Mouse (Mus musculus): ENCODE data around the gene Cbx3. TPM values are rescaled to one million over a fixed set of nuclear protein-coding genes. Genes with fewer than 3 reads are reported as not detected.

The Cbx3 gene
- polyA plus RNA-seq, 1 experiment from 2014 or later, result 735 TPM

GRCm38 (mm10) chr6:51460021-51460360 lies 10.2 kb upstream of the Cbx3 start:
- 77% methylated on average over 4 of the region's 4 CpGs for WGBS
- Histone ChIP-seq H3K27ac (ENCODE audit: low read depth, low read length) (no peak overlapping the region), H3K27me3 (ENCODE audit: control insufficient read depth, insufficient read depth, low read length) (no peaks in the 10 kb centered on the region), H3K36me3 (ENCODE audit: control insufficient read depth, insufficient read depth, low read length) (peaks cover 27% of the 10 kb centered on the region), H3K4me1 (replicated peaks; ENCODE audit: control insufficient read depth, insufficient read depth, low read length) (no peaks in the 10 kb centered on the region), H3K9me3 (ENCODE audit: control insufficient read depth, low read length) (no peaks in the 10 kb centered on the region), H3K4me2 (ENCODE audit: low read depth, low read length, severe bottlenecking) (no peak overlapping the region), H3K9ac (ENCODE audit: low read length) (no peak overlapping the region), H3K4me3 (ENCODE audit: low read depth, low read length) (no peak overlapping the region)
- no peak for DNase-seq (ENCODE audit: low spot score)
- no peak for ATAC-seq (replicated peaks; ENCODE audit: low FRiP score)

- Histone ChIP-seq H3K9me3 (ENCODE audit: control insufficient read depth, low read length) (no peaks in the 10 kb centered on the region), H3K9ac (ENCODE audit: low read length) (no peak overlapping the region), H3K4me1 (replicated peaks; ENCODE audit: control insufficient read depth, insufficient read depth, low read length) (no peaks in the 10 kb centered on the region), H3K27me3 (ENCODE audit: control insufficient read depth, insufficient read depth, low read length) (no peaks in the 10 kb centered on the region), H3K27ac (ENCODE audit: low read depth, low read length) (no peak overlapping the region), H3K4me2 (ENCODE audit: low read depth, low read length, severe bottlenecking) (no peak overlapping the region), H3K36me3 (ENCODE audit: control insufficient read depth, insufficient read depth, low read length) (peaks cover 27% of the 10 kb centered on the region), H3K4me3 (ENCODE audit: low read depth, low read length) (no peak overlapping the region)
- ATAC-seq (replicated peaks; ENCODE audit: low FRiP score) (no peak), DNase-seq (ENCODE audit: low spot score) (no peak)
- 86% methylated on average over 3 of the region's 3 CpGs for WGBS
These were observed 9.8 kb upstream of the Cbx3 start for GRCm38 (mm10) chr6:51460363-51460762.

- peak overlapping the region; percentile 55; the same call in 1 of the 2 replicates for H3K9ac ChIP-seq (ENCODE audit: low read length)
- no peak overlapping the region for H3K27ac ChIP-seq (ENCODE audit: low read depth, low read length)
- no peaks in the 10 kb centered on the region for H3K9me3 ChIP-seq (ENCODE audit: control insufficient read depth, low read length)
- H3K36me3 ChIP-seq (ENCODE audit: control insufficient read depth, insufficient read depth, low read length), result peaks cover 22% of the 10 kb centered on the region
- peak overlapping the region; percentile 59 for H3K4me2 ChIP-seq (ENCODE audit: low read depth, low read length, severe bottlenecking)
- no peaks in the 10 kb centered on the region for H3K27me3 ChIP-seq (ENCODE audit: control insufficient read depth, insufficient read depth, low read length)
- peaks cover 5% of the 10 kb centered on the region; the same call in 1 of the 2 replicates for H3K4me1 ChIP-seq (replicated peaks; ENCODE audit: control insufficient read depth, insufficient read depth, low read length)
- peak overlapping the region; percentile 96 for H3K4me3 ChIP-seq (ENCODE audit: low read depth, low read length)
- DNase-seq (ENCODE audit: low spot score) (no peak), ATAC-seq (replicated peaks; ENCODE audit: low FRiP score) (no peak)
- 5% methylated on average over 2 of the region's 2 CpGs for whole genome bisulfite sequencing
These were observed 2.5 kb upstream of the Cbx3 start for GRCm38 (mm10) chr6:51467649-51468048.

GRCm38 (mm10) chr6:51468891-51469561 lies 1.1 kb upstream of the Cbx3 start:
- whole genome bisulfite sequencing, result under 1% methylated on average over 58 of the region's 63 CpGs
- peaks cover 14% of the 10 kb centered on the region for H3K36me3 ChIP-seq (ENCODE audit: control insufficient read depth, insufficient read depth, low read length)
- peak overlapping the region; percentile 100 for H3K9ac ChIP-seq (ENCODE audit: low read length)
- DNase-seq (ENCODE audit: low spot score) (peak; percentile 90), ATAC-seq (replicated peaks; ENCODE audit: low FRiP score) (peak; percentile 25)
- H3K4me1 ChIP-seq (replicated peaks; ENCODE audit: control insufficient read depth, insufficient read depth, low read length), result peaks cover 7% of the 10 kb centered on the region; the same call in 1 of the 2 replicates
- no peaks in the 10 kb centered on the region for H3K27me3 ChIP-seq (ENCODE audit: control insufficient read depth, insufficient read depth, low read length)
- no peaks in the 10 kb centered on the region for H3K9me3 ChIP-seq (ENCODE audit: control insufficient read depth, low read length)
- H3K27ac ChIP-seq (ENCODE audit: low read depth, low read length), result peak overlapping the region; percentile 100
- H3K4me3 ChIP-seq (ENCODE audit: low read depth, low read length), result peak overlapping the region; percentile 96
- peak overlapping the region; percentile 48 for H3K4me2 ChIP-seq (ENCODE audit: low read depth, low read length, severe bottlenecking)

- ATAC-seq (replicated peaks; ENCODE audit: low FRiP score) (peak; percentile 91), DNase-seq (ENCODE audit: low spot score) (peak; percentile 99)
- Histone ChIP-seq H3K27ac (ENCODE audit: low read depth, low read length) (peak within 1 kb of the TSS; percentile 100), H3K27me3 (ENCODE audit: control insufficient read depth, insufficient read depth, low read length) (no peaks in the 10 kb centered on the region), H3K4me1 (replicated peaks; ENCODE audit: control insufficient read depth, insufficient read depth, low read length) (peaks cover 7% of the 10 kb centered on the region; the same call in 1 of the 2 replicates), H3K9ac (ENCODE audit: low read length) (peak within 1 kb of the TSS; percentile 100), H3K9me3 (ENCODE audit: control insufficient read depth, low read length) (no peaks in the 10 kb centered on the region), H3K4me3 (ENCODE audit: low read depth, low read length) (peak within 1 kb of the TSS; percentile 96), H3K36me3 (ENCODE audit: control insufficient read depth, insufficient read depth, low read length) (peaks cover 12% of the 10 kb centered on the region), H3K4me2 (ENCODE audit: low read depth, low read length, severe bottlenecking) (peak within 1 kb of the TSS; percentile 48)
- under 1% methylated on average over 63 of the region's 63 CpGs for WGBS
These were observed 347 bp upstream of the Cbx3 start, which contains the start of gene Hnrnpa2b1 for GRCm38 (mm10) chr6:51469715-51470310. Gene Hnrnpa2b1 (minus strand): TSS chr6:51469894.

GRCm38 (mm10) chr6:51471179-51471505 lies 982 bp downstream of the Cbx3 start:
- Histone ChIP-seq H3K9me3 (ENCODE audit: control insufficient read depth, low read length) (no peaks in the 10 kb centered on the region), H3K4me3 (ENCODE audit: low read depth, low read length) (peak overlapping the region; percentile 96), H3K4me2 (ENCODE audit: low read depth, low read length, severe bottlenecking) (peak overlapping the region; percentile 48; the same call in 1 of the 2 replicates), H3K4me1 (replicated peaks; ENCODE audit: control insufficient read depth, insufficient read depth, low read length) (peaks cover 4% of the 10 kb centered on the region; the same call in 1 of the 2 replicates), H3K27me3 (ENCODE audit: control insufficient read depth, insufficient read depth, low read length) (no peaks in the 10 kb centered on the region), H3K9ac (ENCODE audit: low read length) (peak overlapping the region; percentile 100), H3K36me3 (ENCODE audit: control insufficient read depth, insufficient read depth, low read length) (peaks cover 7% of the 10 kb centered on the region), H3K27ac (ENCODE audit: low read depth, low read length) (peak overlapping the region; percentile 100)
- 0% methylated on average over 10 of the region's 10 CpGs for WGBS
- ATAC-seq (replicated peaks; ENCODE audit: low FRiP score) (no peak), DNase-seq (ENCODE audit: low spot score) (no peak)

DNA sequence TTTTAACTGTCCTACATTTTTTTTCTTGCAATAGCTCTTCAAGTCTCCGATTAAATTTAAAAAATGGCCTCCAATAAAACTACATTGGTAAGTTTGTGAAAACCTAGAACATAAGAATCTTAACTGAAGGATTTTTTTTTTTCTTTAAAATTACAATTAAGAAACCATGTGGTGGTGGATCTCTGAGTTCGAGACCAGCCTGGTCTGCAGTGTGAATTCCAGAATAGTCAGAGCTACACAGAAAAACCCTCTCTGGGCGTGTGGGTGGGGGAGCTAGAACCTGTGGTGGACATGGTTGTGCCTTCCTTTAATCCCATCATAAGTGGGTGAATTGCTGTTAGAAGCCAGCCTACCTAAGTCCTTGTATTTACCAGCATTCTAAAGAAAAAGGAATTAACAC lies 1.6 kb downstream of the Cbx3 start:
- H3K4me2 ChIP-seq (ENCODE audit: low read depth, low read length, severe bottlenecking), result peak overlapping the region; percentile 72
- no peak overlapping the region for H3K27ac ChIP-seq (ENCODE audit: low read depth, low read length)
- H3K4me1 ChIP-seq (replicated peaks; ENCODE audit: control insufficient read depth, insufficient read depth, low read length), result peaks cover 4% of the 10 kb centered on the region; the same call in 1 of the 2 replicates
- H3K27me3 ChIP-seq (ENCODE audit: control insufficient read depth, insufficient read depth, low read length), result no peaks in the 10 kb centered on the region
- peak overlapping the region; percentile 96 for H3K4me3 ChIP-seq (ENCODE audit: low read depth, low read length)
- H3K36me3 ChIP-seq (ENCODE audit: control insufficient read depth, insufficient read depth, low read length), result peaks cover 3% of the 10 kb centered on the region
- 18% methylated on average over 3 of the region's 3 CpGs for WGBS
- no peak for ATAC-seq (replicated peaks; ENCODE audit: low FRiP score)
- DNase-seq (ENCODE audit: low spot score), result no peak
- H3K9ac ChIP-seq (ENCODE audit: low read length), result peak overlapping the region; percentile 61
- no peaks in the 10 kb centered on the region for H3K9me3 ChIP-seq (ENCODE audit: control insufficient read depth, low read length)

DNA sequence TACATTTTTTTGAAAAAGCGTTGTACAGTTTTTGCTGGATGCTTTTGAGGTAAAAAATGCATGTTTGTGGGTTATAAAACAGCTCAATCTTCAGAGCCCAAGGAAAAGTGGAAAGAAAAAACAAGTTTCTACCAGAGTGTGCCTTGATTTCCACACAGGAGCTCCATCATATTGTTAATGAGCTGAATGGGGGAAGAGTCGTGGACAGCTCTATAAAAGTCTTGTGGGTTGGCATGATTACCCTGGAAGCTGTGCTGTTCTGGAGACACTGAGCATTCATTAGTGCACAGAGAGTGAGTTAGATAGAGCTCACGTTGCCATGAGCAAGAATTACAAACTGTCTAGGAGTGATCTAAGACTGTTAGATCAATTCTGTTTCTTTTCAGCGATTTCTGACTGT lies 2.1 kb downstream of the Cbx3 start:
- H3K9me3 ChIP-seq (ENCODE audit: control insufficient read depth, low read length), result no peaks in the 10 kb centered on the region
- peaks cover 4% of the 10 kb centered on the region; the same call in 1 of the 2 replicates for H3K4me1 ChIP-seq (replicated peaks; ENCODE audit: control insufficient read depth, insufficient read depth, low read length)
- H3K4me3 ChIP-seq (ENCODE audit: low read depth, low read length), result peak overlapping the region; percentile 96
- H3K27ac ChIP-seq (ENCODE audit: low read depth, low read length), result no peak overlapping the region
- ATAC-seq (replicated peaks; ENCODE audit: low FRiP score), result no peak
- H3K9ac ChIP-seq (ENCODE audit: low read length), result peak overlapping the region; percentile 61
- H3K27me3 ChIP-seq (ENCODE audit: control insufficient read depth, insufficient read depth, low read length), result no peaks in the 10 kb centered on the region
- peaks cover 3% of the 10 kb centered on the region for H3K36me3 ChIP-seq (ENCODE audit: control insufficient read depth, insufficient read depth, low read length)
- no peak for DNase-seq (ENCODE audit: low spot score)
- peak overlapping the region; percentile 72 for H3K4me2 ChIP-seq (ENCODE audit: low read depth, low read length, severe bottlenecking)
- WGBS, result 52% methylated on average over 4 of the region's 4 CpGs
